Mouse (Mus musculus): Measurements from ENCODE around the gene March8. TPM values are rescaled to one million over a fixed set of nuclear protein-coding genes. Genes with fewer than 3 reads are reported as not detected.

March8 gene
- polyA plus RNA-seq (2015; fragmentation: Nextera tagmentation; extraction: Ambion mirVana), result 18.4 and 22.2 TPM in 2 replicates

GRCm38 (mm10) chr6:116337835-116338501 is at the start of gene March8:
Gene March8 (plus strand): TSS chr6:116338024.
- Histone ChIP-seq H3K9ac (peak within 1 kb of the TSS; percentile 84), H3K4me2 (peak within 1 kb of the TSS; percentile 78), H3K4me1 (no peaks in the 10 kb centered on the region), H3K27ac (no peak within 1 kb of the TSS), H3K4me3 (peak within 1 kb of the TSS; percentile 95), H3K36me3 (no peaks in the 10 kb centered on the region), H3K27me3 (0 out of 2 replicates have a peak, but pooled peaks cover 9% of the 10 kb centered on the region), H3K9me3 (no peaks in the 10 kb centered on the region)
- ATAC-seq (ENCODE audit: insufficient number of reproducible peaks, insufficient read depth, low FRiP score, low TSS enrichment, low read depth), result peak; percentile 89
- under 1% methylated on average over 71 of the region's 75 CpGs for WGBS

GRCm38 (mm10) chr6:116311411-116311810 is 26.4 kb upstream of the March8 start:
- Histone ChIP-seq H3K27ac (no peak overlapping the region), H3K4me2 (no peak overlapping the region), H3K36me3 (no peaks in the 10 kb centered on the region), H3K9me3 (no peaks in the 10 kb centered on the region), H3K9ac (no peak overlapping the region), H3K27me3 (no peaks in the 10 kb centered on the region), H3K4me3 (no peak overlapping the region), H3K4me1 (no peaks in the 10 kb centered on the region)
- no peak for ATAC-seq (ENCODE audit: insufficient number of reproducible peaks, insufficient read depth, low FRiP score, low TSS enrichment, low read depth)
- WGBS, result 84% methylated on average over 2 of the region's 2 CpGs

DNA sequence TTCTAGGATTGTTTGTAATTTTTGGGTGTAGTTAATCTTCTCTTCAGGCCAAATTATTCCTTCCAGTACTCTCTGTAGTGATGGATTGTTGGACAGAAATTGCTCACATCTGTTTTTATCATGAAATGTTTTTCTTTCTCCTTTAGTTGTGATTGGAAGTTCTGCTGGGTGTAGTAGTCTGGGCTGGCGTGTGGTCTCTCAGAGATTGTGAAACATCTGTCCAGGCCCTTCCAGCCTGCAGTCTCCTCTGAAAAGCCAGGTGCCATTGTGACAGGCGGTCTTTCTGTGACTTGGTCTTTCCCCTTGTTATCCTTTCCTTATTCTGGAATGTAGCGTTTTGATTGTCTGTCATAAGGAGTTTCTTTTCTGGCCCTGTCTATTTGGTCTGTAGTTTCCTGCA is 18.6 kb upstream of the March8 start:
- H3K4me3 ChIP-seq, result no peak overlapping the region
- 72% methylated on average over 3 of the region's 3 CpGs for WGBS
- no peaks in the 10 kb centered on the region for H3K4me1 ChIP-seq
- no peak overlapping the region for H3K4me2 ChIP-seq
- H3K27me3 ChIP-seq, result no peaks in the 10 kb centered on the region
- H3K9ac ChIP-seq, result no peak overlapping the region
- no peaks in the 10 kb centered on the region for H3K9me3 ChIP-seq
- ATAC-seq (ENCODE audit: insufficient number of reproducible peaks, insufficient read depth, low FRiP score, low TSS enrichment, low read depth), result no peak
- no peak overlapping the region for H3K27ac ChIP-seq
- no peaks in the 10 kb centered on the region for H3K36me3 ChIP-seq

GRCm38 (mm10) chr6:116326641-116327040 is 11.2 kb upstream of the March8 start:
- no peak for ATAC-seq (ENCODE audit: insufficient number of reproducible peaks, insufficient read depth, low FRiP score, low TSS enrichment, low read depth)
- WGBS, result 81% methylated on average over 3 of the region's 3 CpGs
- no peak overlapping the region for H3K4me2 ChIP-seq

GRCm38 (mm10) chr6:116331396-116331795 is 6.4 kb upstream of the March8 start:
- Histone ChIP-seq H3K4me3 (no peak overlapping the region), H3K4me2 (no peak overlapping the region), H3K9ac (no peak overlapping the region), H3K9me3 (no peaks in the 10 kb centered on the region), H3K27ac (no peak overlapping the region), H3K36me3 (no peaks in the 10 kb centered on the region), H3K4me1 (0 out of 2 replicates have a peak, but pooled peaks cover 4% of the 10 kb centered on the region), H3K27me3 (0 out of 2 replicates have a peak, but pooled peaks cover 2% of the 10 kb centered on the region)
- WGBS, result 95% methylated on average over 2 of the region's 2 CpGs
- no peak for ATAC-seq (ENCODE audit: insufficient number of reproducible peaks, insufficient read depth, low FRiP score, low TSS enrichment, low read depth)

More at GRCm38 (mm10) chr6:116326641-116327040, 11.2 kb upstream of the March8 start:
- Histone ChIP-seq H3K9me3 (no peaks in the 10 kb centered on the region), H3K27ac (no peak overlapping the region), H3K27me3 (no peaks in the 10 kb centered on the region), H3K36me3 (no peaks in the 10 kb centered on the region), H3K4me3 (no peak overlapping the region), H3K4me1 (0 out of 2 replicates have a peak, but pooled peaks cover 4% of the 10 kb centered on the region), H3K9ac (no peak overlapping the region)

GRCm38 (mm10) chr6:116337466-116337834 is 374 bp upstream of the March8 start:
- Histone ChIP-seq H3K36me3 (no peaks in the 10 kb centered on the region), H3K27ac (no peak overlapping the region), H3K4me3 (peak overlapping the region; percentile 95), H3K27me3 (0 out of 2 replicates have a peak, but pooled peaks cover 9% of the 10 kb centered on the region), H3K9me3 (no peaks in the 10 kb centered on the region), H3K4me2 (peak overlapping the region; percentile 78), H3K9ac (peak overlapping the region; percentile 84), H3K4me1 (no peaks in the 10 kb centered on the region)
- no peak for ATAC-seq (ENCODE audit: insufficient number of reproducible peaks, insufficient read depth, low FRiP score, low TSS enrichment, low read depth)
- WGBS, result 2% methylated on average over 7 of the region's 7 CpGs

DNA sequence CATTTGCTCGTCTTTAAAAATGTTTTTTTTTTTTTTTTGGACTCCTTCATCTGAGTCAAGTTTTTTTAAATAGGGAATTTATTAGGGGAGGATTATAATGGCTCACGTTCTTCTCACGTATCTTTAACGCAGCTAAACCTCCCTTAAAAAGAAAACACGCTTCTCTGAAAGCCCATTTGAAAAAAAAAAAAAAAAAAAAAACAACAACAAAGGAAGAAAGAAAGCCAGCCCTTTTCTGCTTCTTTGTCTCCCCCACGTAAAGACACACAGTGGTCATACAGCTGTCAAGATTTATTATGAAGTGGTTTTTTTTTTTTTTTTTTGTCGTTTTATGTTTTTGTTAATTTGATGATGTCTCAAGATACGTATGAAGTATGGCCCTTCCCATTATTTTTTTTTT is 696 bp downstream of the March8 start:
- Histone ChIP-seq H3K4me2 (peak overlapping the region; percentile 78), H3K36me3 (no peaks in the 10 kb centered on the region), H3K27me3 (0 out of 2 replicates have a peak, but pooled peaks cover 9% of the 10 kb centered on the region), H3K4me1 (no peaks in the 10 kb centered on the region), H3K27ac (no peak overlapping the region), H3K4me3 (peak overlapping the region; percentile 95), H3K9me3 (no peaks in the 10 kb centered on the region), H3K9ac (peak overlapping the region; percentile 84)
- 8% methylated on average over 8 of the region's 8 CpGs for WGBS
- ATAC-seq (ENCODE audit: insufficient number of reproducible peaks, insufficient read depth, low FRiP score, low TSS enrichment, low read depth), result no peak

DNA sequence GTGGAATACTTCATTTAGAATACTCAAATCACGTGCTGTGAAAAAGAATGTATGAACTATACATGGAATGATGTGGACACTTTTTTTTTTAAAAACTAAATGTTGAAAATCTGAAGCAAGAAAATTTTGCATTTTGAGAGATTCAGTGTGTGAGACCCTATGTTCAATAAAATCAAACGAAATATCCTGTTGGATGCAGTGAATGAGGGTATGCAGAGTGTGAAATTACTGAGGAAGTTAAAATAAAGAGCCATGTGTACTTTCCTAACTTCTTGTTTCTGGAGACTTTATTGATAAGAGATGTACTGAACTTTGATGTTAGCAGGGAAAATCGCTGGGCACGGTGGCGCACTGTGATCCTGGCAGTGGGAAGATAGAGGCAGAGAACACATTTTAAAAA is 1.3 kb downstream of the March8 start:
- 0 out of 2 replicates have a peak, but pooled peaks cover 9% of the 10 kb centered on the region for H3K27me3 ChIP-seq
- H3K36me3 ChIP-seq, result no peaks in the 10 kb centered on the region
- peak overlapping the region; percentile 78; the same call in 1 of the 2 replicates for H3K4me2 ChIP-seq
- H3K9me3 ChIP-seq, result no peaks in the 10 kb centered on the region
- 82% methylated on average over 5 of the region's 5 CpGs for WGBS
- H3K4me3 ChIP-seq, result no peak overlapping the region
- H3K4me1 ChIP-seq, result no peaks in the 10 kb centered on the region
- no peak overlapping the region for H3K9ac ChIP-seq
- no peak for ATAC-seq (ENCODE audit: insufficient number of reproducible peaks, insufficient read depth, low FRiP score, low TSS enrichment, low read depth)
- no peak overlapping the region for H3K27ac ChIP-seq

DNA sequence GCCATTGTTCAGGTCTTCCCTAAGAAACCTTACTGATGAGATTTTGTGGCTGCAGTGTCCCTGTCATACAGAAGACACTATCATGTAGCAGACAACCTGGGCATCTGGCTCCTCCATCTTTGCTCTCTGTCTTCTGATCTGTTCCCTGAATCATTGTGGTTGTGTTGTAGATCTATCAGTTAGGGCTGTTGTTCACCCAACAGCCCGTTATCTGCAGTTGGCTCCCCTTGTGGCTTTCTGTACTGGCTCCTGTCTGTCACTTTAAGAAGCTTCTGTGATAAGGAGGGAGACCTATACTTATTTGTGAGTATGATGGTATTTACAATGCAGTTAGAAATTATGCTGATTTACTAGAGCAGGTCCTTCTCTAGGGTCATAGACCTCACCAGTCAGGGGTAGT is 2.7 kb downstream of the March8 start:
- ATAC-seq (ENCODE audit: insufficient number of reproducible peaks, insufficient read depth, low FRiP score, low TSS enrichment, low read depth), result no peak
- no peaks in the 10 kb centered on the region for H3K9me3 ChIP-seq
- 89% methylated on average over 1 of the region's 1 CpGs for WGBS
- no peak overlapping the region for H3K4me2 ChIP-seq
- no peak overlapping the region for H3K9ac ChIP-seq
- H3K4me1 ChIP-seq, result no peaks in the 10 kb centered on the region
- H3K4me3 ChIP-seq, result no peak overlapping the region
- H3K36me3 ChIP-seq, result no peaks in the 10 kb centered on the region
- H3K27me3 ChIP-seq, result 0 out of 2 replicates have a peak, but pooled peaks cover 9% of the 10 kb centered on the region
- no peak overlapping the region for H3K27ac ChIP-seq

- 79% methylated on average over 2 of the region's 2 CpGs for whole genome bisulfite sequencing
- Histone ChIP-seq H3K27ac (no peak overlapping the region), H3K27me3 (no peaks in the 10 kb centered on the region), H3K9ac (no peak overlapping the region), H3K4me3 (no peak overlapping the region), H3K36me3 (no peaks in the 10 kb centered on the region), H3K4me1 (no peaks in the 10 kb centered on the region), H3K9me3 (no peaks in the 10 kb centered on the region), H3K4me2 (no peak overlapping the region)
- no peak for ATAC-seq (ENCODE audit: insufficient number of reproducible peaks, insufficient read depth, low FRiP score, low TSS enrichment, low read depth)
These were observed 10.1 kb downstream of the March8 start for GRCm38 (mm10) chr6:116347953-116348352.

DNA sequence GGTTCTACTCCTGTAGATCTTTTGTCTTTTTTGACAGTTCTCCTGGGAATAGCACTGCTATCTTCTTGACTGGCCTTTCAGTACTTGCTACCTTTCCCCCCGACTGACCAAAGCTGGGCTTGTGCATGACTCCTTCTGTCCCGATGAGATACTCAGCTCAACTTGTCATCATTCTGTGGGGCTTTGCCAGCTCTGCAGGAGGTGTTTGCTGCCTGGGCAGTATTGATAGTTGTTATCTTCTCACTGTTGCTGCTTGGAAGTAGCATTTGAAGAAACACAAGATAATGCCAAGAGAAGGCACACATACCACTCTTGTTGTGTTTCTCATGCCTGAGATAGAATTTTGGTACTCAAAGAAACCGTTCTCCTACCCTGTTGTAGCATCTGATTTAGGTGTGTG is 12.2 kb downstream of the March8 start:
- no peaks in the 10 kb centered on the region for H3K9me3 ChIP-seq
- H3K4me1 ChIP-seq, result no peaks in the 10 kb centered on the region
- H3K9ac ChIP-seq, result no peak overlapping the region
- H3K4me2 ChIP-seq, result no peak overlapping the region
- H3K4me3 ChIP-seq, result no peak overlapping the region
- no peaks in the 10 kb centered on the region for H3K36me3 ChIP-seq
- 87% methylated on average over 3 of the region's 3 CpGs for WGBS
- no peaks in the 10 kb centered on the region for H3K27me3 ChIP-seq
- no peak overlapping the region for H3K27ac ChIP-seq
- no peak for ATAC-seq (ENCODE audit: insufficient number of reproducible peaks, insufficient read depth, low FRiP score, low TSS enrichment, low read depth)

- Histone ChIP-seq H3K4me3 (no peak overlapping the region), H3K4me2 (no peak overlapping the region), H3K4me1 (no peaks in the 10 kb centered on the region), H3K9ac (no peak overlapping the region), H3K27ac (no peak overlapping the region), H3K27me3 (no peaks in the 10 kb centered on the region), H3K9me3 (no peaks in the 10 kb centered on the region), H3K36me3 (no peaks in the 10 kb centered on the region)
- ATAC-seq (ENCODE audit: insufficient number of reproducible peaks, insufficient read depth, low FRiP score, low TSS enrichment, low read depth), result no peak
- 79% methylated on average over 6 of the region's 6 CpGs for WGBS
These were observed 12.8 kb downstream of the March8 start for GRCm38 (mm10) chr6:116350643-116351042.

Data from embryonic facial prominence, embryonic 13.5 days (tissue).